Mouse (Mus musculus) CH12F3 (cell line): ENCODE measurements around the gene Snx9.

ENCODE experiments used
- in situ Hi-C: fragments of 300-500 bp; cut with MboI; formaldehyde crosslinking; loops from 2 replicates; pipeline ENCODE4 v1.14.3; 2020; ENCODE audit warnings: low sequenced_read_pairs

The Snx9 gene

GRCm38 (mm10) chr17:5805935-5806334 is 35.2 kb upstream of the Snx9 start:
- in situ Hi-C loops: no loop called here

GRCm38 (mm10) chr17:5806823-5807222 is 34.3 kb upstream of the Snx9 start:
- in situ Hi-C loops: no loop called here

- in situ Hi-C loops: no loop called here
Measured at GRCm38 (mm10) chr17:5807847-5808386, 33.2 kb upstream of the Snx9 start.

- in situ Hi-C loops: no loop called here
Measured at GRCm38 (mm10) chr17:5813863-5814640, 27.1 kb upstream of the Snx9 start.

- in situ Hi-C loops: no loop called here
Measured at GRCm38 (mm10) chr17:5814641-5814920, 26.5 kb upstream of the Snx9 start.

- in situ Hi-C loops: no loop called here
Measured at GRCm38 (mm10) chr17:5817871-5818270, 23.3 kb upstream of the Snx9 start.

- in situ Hi-C loops: no loop called here
Measured at GRCm38 (mm10) chr17:5819105-5819504, 22.0 kb upstream of the Snx9 start.

GRCm38 (mm10) chr17:5819799-5820201 is 21.3 kb upstream of the Snx9 start:
- in situ Hi-C loops: no loop called here

- in situ Hi-C loops: no loop called here
Measured at GRCm38 (mm10) chr17:5822541-5822940, 18.6 kb upstream of the Snx9 start.

GRCm38 (mm10) chr17:5823032-5823431 is 18.1 kb upstream of the Snx9 start:
- in situ Hi-C loops: no loop called here

GRCm38 (mm10) chr17:5827836-5828582 is 13.1 kb upstream of the Snx9 start:
- in situ Hi-C loops: no loop called here

GRCm38 (mm10) chr17:5828583-5828836 is 12.6 kb upstream of the Snx9 start:
- in situ Hi-C loops: no loop called here

GRCm38 (mm10) chr17:5828944-5829343 is 12.2 kb upstream of the Snx9 start:
- in situ Hi-C loops: no loop called here

- in situ Hi-C loops: no loop called here
Measured at GRCm38 (mm10) chr17:5829930-5830329, 11.2 kb upstream of the Snx9 start.

- in situ Hi-C loops: no loop called here
Measured at GRCm38 (mm10) chr17:5830382-5830781, 10.7 kb upstream of the Snx9 start.

- in situ Hi-C loops: no loop called here
Measured at GRCm38 (mm10) chr17:5830832-5831231, 10.3 kb upstream of the Snx9 start.

GRCm38 (mm10) chr17:5831257-5831806 is 9.8 kb upstream of the Snx9 start:
- in situ Hi-C loops: no loop called here

- in situ Hi-C loops: no loop called here
Measured at GRCm38 (mm10) chr17:5834166-5834565, 7.0 kb upstream of the Snx9 start.

GRCm38 (mm10) chr17:5834798-5835328 is 6.3 kb upstream of the Snx9 start:
- in situ Hi-C loops: no loop called here

GRCm38 (mm10) chr17:5839549-5840240 is 1.4 kb upstream of the Snx9 start:
- in situ Hi-C loops: no loop called here

- in situ Hi-C loops: no loop called here
Measured at GRCm38 (mm10) chr17:5840550-5841127, 490 bp upstream of the Snx9 start.
